Mouse (Mus musculus): ENCODE measurements around the gene Aff4. TPM values are rescaled to one million over a fixed set of nuclear protein-coding genes. Genes with fewer than 3 reads are reported as not detected.
"Not testable (repeated sequence)": the region's sequence is repeated elsewhere in the genome, so short reads cannot be mapped to it uniquely, and the experiment has no call there.

Gene Aff4
- polyA plus RNA-seq, 1 experiment from 2014 or later, result 120 TPM

DNA sequence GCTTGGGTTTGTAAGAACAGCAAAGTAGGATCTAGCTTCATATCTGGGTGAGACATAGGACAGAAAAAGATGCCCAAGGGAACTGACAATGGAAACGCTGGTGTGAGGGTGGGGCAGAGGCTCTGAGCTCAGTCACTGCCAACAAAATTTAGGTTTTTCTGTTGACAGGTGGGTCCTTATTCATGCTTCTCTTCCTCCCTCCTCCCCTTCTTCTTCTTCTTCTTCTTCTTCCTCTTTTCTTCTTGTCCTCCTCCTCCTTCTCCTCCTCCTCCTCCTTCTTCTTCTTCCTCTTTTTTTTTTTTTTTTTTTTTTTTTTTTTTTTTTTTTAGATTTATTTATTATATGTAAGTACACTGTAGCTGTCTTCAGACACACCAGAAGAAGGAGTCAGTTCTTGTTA is 37.8 kb upstream of the Aff4 start:
- not testable (repeated sequence) for H3K36me3 ChIP-seq (ENCODE audit: control insufficient read depth, insufficient read depth, low read length); H3K9ac ChIP-seq (ENCODE audit: low read depth, low read length); H3K4me3 ChIP-seq (ENCODE audit: low read depth, low read length); ATAC-seq (ENCODE audit: low FRiP score); H3K27me3 ChIP-seq (ENCODE audit: control insufficient read depth, insufficient read depth, low read length); H3K9me3 ChIP-seq (ENCODE audit: control insufficient read depth, low read length); H3K27ac ChIP-seq (ENCODE audit: low read depth, low read length); H3K4me1 ChIP-seq (replicated peaks; ENCODE audit: control insufficient read depth, insufficient read depth, low read length); DNase-seq (ENCODE audit: low spot score); H3K4me2 ChIP-seq (replicated peaks; ENCODE audit: low read depth, low read length)
- 94% methylated on average over 1 of the region's 1 CpGs for WGBS

DNA sequence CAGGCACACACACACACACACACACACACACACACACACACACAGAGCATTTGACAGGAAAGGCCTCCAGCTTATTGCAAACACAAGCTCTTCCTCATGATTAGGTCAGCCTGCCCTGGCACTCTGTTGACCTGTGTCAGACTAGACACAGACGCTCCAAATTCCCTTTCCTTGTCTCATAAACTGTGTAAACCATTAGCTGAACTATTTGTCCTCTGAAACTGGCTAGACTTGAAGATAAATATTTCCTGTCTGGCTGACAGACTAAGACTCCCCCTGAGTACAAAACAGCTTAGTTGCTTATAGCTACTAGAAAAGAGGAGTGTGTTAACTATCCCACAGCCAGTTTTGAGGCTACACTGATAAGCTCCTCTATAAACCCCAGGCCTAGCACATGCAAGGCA is 35.9 kb upstream of the Aff4 start:
- Histone ChIP-seq H3K27ac (ENCODE audit: low read depth, low read length) (no peak overlapping the region), H3K36me3 (ENCODE audit: control insufficient read depth, insufficient read depth, low read length) (no peaks in the 10 kb centered on the region), H3K27me3 (ENCODE audit: control insufficient read depth, insufficient read depth, low read length) (no peaks in the 10 kb centered on the region), H3K4me2 (replicated peaks; ENCODE audit: low read depth, low read length) (no peak overlapping the region), H3K9me3 (ENCODE audit: control insufficient read depth, low read length) (no peaks in the 10 kb centered on the region), H3K4me1 (replicated peaks; ENCODE audit: control insufficient read depth, insufficient read depth, low read length) (no peaks in the 10 kb centered on the region), H3K9ac (ENCODE audit: low read depth, low read length) (no peak overlapping the region), H3K4me3 (ENCODE audit: low read depth, low read length) (no peak overlapping the region)
- DNase-seq (ENCODE audit: low spot score) (no peak), ATAC-seq (ENCODE audit: low FRiP score) (no peak)
- WGBS, result 71% methylated on average over 1 of the region's 1 CpGs

DNA sequence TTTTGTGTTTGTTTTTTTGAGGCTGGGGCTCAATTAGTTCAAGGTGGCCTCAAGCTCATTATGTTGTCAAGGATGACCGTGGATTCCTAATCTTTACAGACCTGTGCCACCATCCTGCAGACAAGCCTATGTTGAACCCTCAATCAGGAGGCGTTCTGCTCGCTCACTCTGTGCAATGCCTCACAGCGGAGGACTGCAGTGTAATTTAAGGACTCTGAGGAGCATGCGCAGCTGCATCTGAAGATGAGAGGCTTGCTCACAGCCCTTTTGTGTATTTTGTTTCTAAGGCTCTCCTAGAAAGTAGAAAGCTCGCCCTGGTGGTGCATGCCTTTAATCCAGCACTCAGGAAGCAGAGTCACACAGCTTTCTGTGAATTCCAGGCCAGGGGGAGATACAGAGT is 33.6 kb upstream of the Aff4 start:
- no peak for DNase-seq (ENCODE audit: low spot score)

DNA sequence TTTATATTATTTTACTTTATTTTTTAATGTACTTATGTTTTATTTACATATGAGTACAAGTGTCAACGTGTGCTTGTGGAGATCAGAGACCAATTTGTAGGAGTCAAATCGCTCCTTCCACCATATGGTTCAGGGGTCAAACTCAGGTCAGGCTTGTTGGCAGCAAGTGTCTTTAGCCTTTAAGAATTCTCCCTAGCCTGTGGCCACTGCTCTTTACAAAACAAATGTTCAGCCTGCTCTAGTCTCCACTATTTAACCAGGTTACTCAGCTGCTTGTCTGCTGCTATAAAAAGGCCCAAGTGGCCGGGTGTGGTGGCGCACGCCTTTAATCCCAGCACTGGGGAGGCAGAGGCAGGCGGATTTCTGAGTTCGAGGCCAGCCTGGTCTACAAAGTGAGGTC is 32.6 kb upstream of the Aff4 start:
- Histone ChIP-seq H3K27me3 (ENCODE audit: control insufficient read depth, insufficient read depth, low read length) (no peaks in the 10 kb centered on the region), H3K4me3 (ENCODE audit: low read depth, low read length) (no peak overlapping the region), H3K4me2 (replicated peaks; ENCODE audit: low read depth, low read length) (no peak overlapping the region), H3K36me3 (ENCODE audit: control insufficient read depth, insufficient read depth, low read length) (no peaks in the 10 kb centered on the region), H3K9me3 (ENCODE audit: control insufficient read depth, low read length) (no peaks in the 10 kb centered on the region), H3K27ac (ENCODE audit: low read depth, low read length) (no peak overlapping the region), H3K4me1 (replicated peaks; ENCODE audit: control insufficient read depth, insufficient read depth, low read length) (no peaks in the 10 kb centered on the region), H3K9ac (ENCODE audit: low read depth, low read length) (no peak overlapping the region)
- DNase-seq (ENCODE audit: low spot score) (peak; percentile 10), ATAC-seq (ENCODE audit: low FRiP score) (no peak)
- WGBS, result 83% methylated on average over 7 of the region's 7 CpGs

More for the DNA sequence above, 33.6 kb upstream of the Aff4 start:
- Histone ChIP-seq H3K27me3 (ENCODE audit: control insufficient read depth, insufficient read depth, low read length) (no peaks in the 10 kb centered on the region), H3K9ac (ENCODE audit: low read depth, low read length) (no peak overlapping the region), H3K36me3 (ENCODE audit: control insufficient read depth, insufficient read depth, low read length) (no peaks in the 10 kb centered on the region), H3K9me3 (ENCODE audit: control insufficient read depth, low read length) (no peaks in the 10 kb centered on the region), H3K4me2 (replicated peaks; ENCODE audit: low read depth, low read length) (no peak overlapping the region), H3K4me1 (replicated peaks; ENCODE audit: control insufficient read depth, insufficient read depth, low read length) (no peaks in the 10 kb centered on the region), H3K27ac (ENCODE audit: low read depth, low read length) (no peak overlapping the region), H3K4me3 (ENCODE audit: low read depth, low read length) (no peak overlapping the region)
- no peak for ATAC-seq (ENCODE audit: low FRiP score)
- WGBS, result 57% methylated on average over 6 of the region's 6 CpGs

DNA sequence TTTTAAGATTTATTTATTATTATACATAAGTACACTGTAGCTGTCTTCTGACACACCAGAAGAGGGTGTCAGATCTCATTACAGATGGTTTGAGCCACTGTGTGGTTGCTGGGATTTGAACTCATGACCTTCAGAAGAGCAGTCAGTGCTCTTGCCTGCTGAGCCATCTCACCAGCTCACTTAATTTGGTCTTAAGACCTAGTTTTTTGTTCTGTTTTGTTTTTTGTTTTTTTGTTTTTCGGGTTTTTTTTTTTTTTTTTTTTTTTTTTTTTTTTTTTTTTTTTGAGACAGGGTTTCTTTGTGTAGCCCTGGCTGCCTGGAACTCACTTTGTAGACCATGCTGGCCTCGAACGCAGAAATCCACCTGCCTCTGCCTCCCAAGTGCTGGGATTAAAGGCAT is 32.1 kb upstream of the Aff4 start:
- H3K36me3 ChIP-seq (ENCODE audit: control insufficient read depth, insufficient read depth, low read length); H3K4me2 ChIP-seq (replicated peaks; ENCODE audit: low read depth, low read length); H3K4me1 ChIP-seq (replicated peaks; ENCODE audit: control insufficient read depth, insufficient read depth, low read length); DNase-seq (ENCODE audit: low spot score); H3K9ac ChIP-seq (ENCODE audit: low read depth, low read length); ATAC-seq (ENCODE audit: low FRiP score); H3K4me3 ChIP-seq (ENCODE audit: low read depth, low read length); H3K27ac ChIP-seq (ENCODE audit: low read depth, low read length); H3K27me3 ChIP-seq (ENCODE audit: control insufficient read depth, insufficient read depth, low read length); H3K9me3 ChIP-seq (ENCODE audit: control insufficient read depth, low read length): not testable (repeated sequence)
- WGBS, result 80% methylated on average over 3 of the region's 3 CpGs

DNA sequence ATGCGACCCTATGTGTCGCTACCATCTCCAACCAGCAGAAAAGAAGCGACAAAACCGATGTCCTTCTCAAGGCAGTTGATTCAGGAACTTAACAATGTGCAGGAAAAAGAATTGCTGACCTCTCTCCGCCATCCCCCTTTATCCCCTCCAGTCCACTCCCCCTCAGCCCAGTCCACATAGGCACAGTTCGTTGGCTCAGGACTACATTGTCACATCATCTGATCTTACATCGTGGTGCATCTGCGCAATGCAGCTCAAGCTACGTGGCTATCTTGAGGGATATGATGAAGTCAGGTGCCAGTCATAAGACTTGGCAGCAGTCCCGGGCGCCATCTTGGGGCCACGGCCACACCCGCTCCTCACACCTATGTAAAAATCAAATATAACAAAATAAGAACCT is 30.8 kb upstream of the Aff4 start:
- not testable (repeated sequence) for H3K9ac ChIP-seq (ENCODE audit: low read depth, low read length); H3K27ac ChIP-seq (ENCODE audit: low read depth, low read length); ATAC-seq (ENCODE audit: low FRiP score); H3K27me3 ChIP-seq (ENCODE audit: control insufficient read depth, insufficient read depth, low read length); H3K4me2 ChIP-seq (replicated peaks; ENCODE audit: low read depth, low read length); H3K9me3 ChIP-seq (ENCODE audit: control insufficient read depth, low read length); DNase-seq (ENCODE audit: low spot score); H3K4me3 ChIP-seq (ENCODE audit: low read depth, low read length); H3K36me3 ChIP-seq (ENCODE audit: control insufficient read depth, insufficient read depth, low read length); H3K4me1 ChIP-seq (replicated peaks; ENCODE audit: control insufficient read depth, insufficient read depth, low read length)
- WGBS, result 93% methylated on average over 13 of the region's 13 CpGs

DNA sequence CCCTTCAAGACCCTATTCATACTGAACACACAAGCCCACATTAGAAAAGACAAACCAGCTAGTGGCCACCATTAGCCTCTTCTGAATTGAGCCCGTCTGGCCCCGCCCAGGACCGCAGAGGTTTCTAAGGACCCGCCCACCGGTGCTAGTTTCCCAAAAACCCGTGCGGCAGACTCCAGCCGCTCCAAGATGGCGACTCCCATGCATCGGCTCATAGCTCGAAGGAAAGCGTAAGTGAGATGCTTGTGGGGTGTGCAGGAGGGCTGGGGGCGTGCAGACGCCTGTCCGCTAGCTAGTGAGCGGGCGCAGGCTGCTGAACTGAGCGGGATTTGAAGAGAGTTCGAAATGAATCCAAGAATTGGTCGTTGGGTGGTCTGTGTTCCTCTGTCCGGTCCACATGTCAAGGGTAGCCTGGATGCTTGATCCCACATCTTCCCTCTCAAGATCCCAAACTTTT is 26.1 kb upstream of the Aff4 start, which contains the start of gene Zcchc10:
Gene Zcchc10, plus strand, starts transcription at position 168 of the 457 bp plus-strand sequence.
- H3K27ac ChIP-seq (ENCODE audit: low read depth, low read length), result no peak within 1 kb of the TSS; the same call in 1 of the 2 replicates
- ATAC-seq (ENCODE audit: low FRiP score) (peak; percentile 90), DNase-seq (ENCODE audit: low spot score) (peak; percentile 92)
- H3K27me3 ChIP-seq (ENCODE audit: control insufficient read depth, insufficient read depth, low read length), result no peaks in the 10 kb centered on the region
- H3K4me3 ChIP-seq (ENCODE audit: low read depth, low read length), result peak within 1 kb of the TSS; percentile 55
- H3K36me3 ChIP-seq (ENCODE audit: control insufficient read depth, insufficient read depth, low read length), result no peaks in the 10 kb centered on the region; the same call in 1 of the 2 replicates
- no peaks in the 10 kb centered on the region for H3K4me1 ChIP-seq (replicated peaks; ENCODE audit: control insufficient read depth, insufficient read depth, low read length)
- no peaks in the 10 kb centered on the region for H3K9me3 ChIP-seq (ENCODE audit: control insufficient read depth, low read length)
- under 1% methylated on average over 21 of the region's 21 CpGs for WGBS
- H3K4me2 ChIP-seq (replicated peaks; ENCODE audit: low read depth, low read length), result peak within 1 kb of the TSS; percentile 69
- H3K9ac ChIP-seq (ENCODE audit: low read depth, low read length), result peak within 1 kb of the TSS; percentile 51

DNA sequence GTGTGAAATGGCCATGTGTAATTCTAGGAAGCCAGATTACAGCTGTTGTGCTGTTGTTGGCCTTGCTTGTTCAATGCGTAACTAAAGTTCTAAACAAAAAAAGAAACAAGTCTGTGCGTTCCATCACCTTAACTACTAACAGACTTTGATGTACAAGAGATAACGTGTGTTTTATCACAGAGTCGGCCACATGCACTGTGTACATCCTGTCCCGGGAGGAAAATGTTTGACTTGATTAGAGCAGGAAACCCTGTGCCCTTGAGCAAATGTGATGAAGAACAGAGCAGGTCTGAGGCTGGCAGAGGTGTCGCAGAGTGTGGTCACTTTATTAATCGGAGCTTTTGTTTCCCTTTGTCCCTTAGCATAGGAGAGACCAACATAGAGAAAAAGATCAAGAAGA is 20.3 kb upstream of the Aff4 start:
- Histone ChIP-seq H3K27me3 (ENCODE audit: control insufficient read depth, insufficient read depth, low read length) (no peaks in the 10 kb centered on the region), H3K4me3 (ENCODE audit: low read depth, low read length) (no peak overlapping the region), H3K36me3 (ENCODE audit: control insufficient read depth, insufficient read depth, low read length) (no peaks in the 10 kb centered on the region; the same call in 1 of the 2 replicates), H3K9ac (ENCODE audit: low read depth, low read length) (no peak overlapping the region), H3K4me2 (replicated peaks; ENCODE audit: low read depth, low read length) (no peak overlapping the region), H3K9me3 (ENCODE audit: control insufficient read depth, low read length) (no peaks in the 10 kb centered on the region), H3K27ac (ENCODE audit: low read depth, low read length) (no peak overlapping the region), H3K4me1 (replicated peaks; ENCODE audit: control insufficient read depth, insufficient read depth, low read length) (no peaks in the 10 kb centered on the region)
- ATAC-seq (ENCODE audit: low FRiP score), result no peak
- no peak for DNase-seq (ENCODE audit: low spot score)
- 93% methylated on average over 7 of the region's 7 CpGs for WGBS

DNA sequence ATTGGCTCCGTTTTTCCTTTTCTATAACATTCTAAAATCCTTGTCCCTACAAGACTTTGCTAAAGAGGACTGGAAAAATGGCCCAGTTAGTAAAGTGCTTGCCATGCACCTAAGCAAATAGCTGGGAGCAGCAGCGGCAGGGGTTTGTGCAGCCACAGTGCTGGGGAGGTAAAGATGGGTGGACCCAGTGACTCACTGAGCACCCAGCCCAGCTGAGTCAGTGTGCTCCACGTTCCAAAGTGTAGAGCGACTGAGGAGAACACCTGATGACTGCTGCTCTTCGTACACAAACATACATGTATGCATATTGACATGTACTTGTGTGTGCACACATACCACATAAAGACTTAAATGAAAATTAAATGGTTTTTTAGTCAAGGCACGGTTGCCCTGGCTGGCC is 19.5 kb upstream of the Aff4 start:
- no peak overlapping the region for H3K4me2 ChIP-seq (replicated peaks; ENCODE audit: low read depth, low read length)
- 94% methylated on average over 6 of the region's 6 CpGs for WGBS
- no peaks in the 10 kb centered on the region for H3K9me3 ChIP-seq (ENCODE audit: control insufficient read depth, low read length)

More for the DNA sequence above, 19.5 kb upstream of the Aff4 start:
- H3K4me1 ChIP-seq (replicated peaks; ENCODE audit: control insufficient read depth, insufficient read depth, low read length), result no peaks in the 10 kb centered on the region
- DNase-seq (ENCODE audit: low spot score) (no peak), ATAC-seq (ENCODE audit: low FRiP score) (no peak)
- H3K4me3 ChIP-seq (ENCODE audit: low read depth, low read length), result no peak overlapping the region
- no peaks in the 10 kb centered on the region; the same call in 1 of the 2 replicates for H3K36me3 ChIP-seq (ENCODE audit: control insufficient read depth, insufficient read depth, low read length)
- H3K27me3 ChIP-seq (ENCODE audit: control insufficient read depth, insufficient read depth, low read length), result no peaks in the 10 kb centered on the region
- no peak overlapping the region for H3K27ac ChIP-seq (ENCODE audit: low read depth, low read length)
- H3K9ac ChIP-seq (ENCODE audit: low read depth, low read length), result no peak overlapping the region

Measured in hindbrain, embryonic 11.5 days (tissue).